Mouse (Mus musculus): ENCODE data around the gene Cpsf6. TPM values are rescaled to one million over a fixed set of nuclear protein-coding genes. Genes with fewer than 3 reads are reported as not detected.

Cpsf6 gene
- polyA plus RNA-seq, 2 experiments = 119 to 144 TPM

- no peak overlapping the region for H3K4me3 ChIP-seq (replicated peaks; ENCODE audit: low read length)
- no peak for TF ChIP-seq POLR2A (IDR thresholded peaks at IDR 0.05; ENCODE audit: borderline replicate concordance, extremely low read depth, insufficient read depth, insufficient read length)
- no peak overlapping the region for H3K9ac ChIP-seq (ENCODE audit: low read depth, low read length, severe bottlenecking)
- no peaks in the 10 kb centered on the region for H3K4me1 ChIP-seq (ENCODE audit: control insufficient read depth, insufficient read depth, low read length)
- no peaks in the 10 kb centered on the region for H3K9me3 ChIP-seq (ENCODE audit: control insufficient read depth, low read length)
- H3K4me2 ChIP-seq (replicated peaks; ENCODE audit: low read depth, low read length, severe bottlenecking) = no peak overlapping the region
- no peaks in the 10 kb centered on the region for H3K36me3 ChIP-seq (ENCODE audit: control insufficient read depth, insufficient read depth, low read length)
- DNase-seq (ENCODE audit: low spot score) (no peak), ATAC-seq (ENCODE audit: low FRiP score, low read depth) (no peak)
- 85% methylated on average over 8 of the region's 8 CpGs for WGBS
- H3K27me3 ChIP-seq (ENCODE audit: control insufficient read depth, insufficient read depth, low read length) = no peaks in the 10 kb centered on the region
- H3K27ac ChIP-seq (replicated peaks; ENCODE audit: low read depth, low read length) = no peak overlapping the region
These were observed 3.3 kb upstream of the Cpsf6 start for GRCm38 (mm10) chr10:117382996-117383550.

- WGBS = 80% methylated on average over 2 of the region's 2 CpGs
- ATAC-seq (ENCODE audit: low FRiP score, low read depth) = no peak
These were observed 2.3 kb upstream of the Cpsf6 start for GRCm38 (mm10) chr10:117382146-117382545.

DNA sequence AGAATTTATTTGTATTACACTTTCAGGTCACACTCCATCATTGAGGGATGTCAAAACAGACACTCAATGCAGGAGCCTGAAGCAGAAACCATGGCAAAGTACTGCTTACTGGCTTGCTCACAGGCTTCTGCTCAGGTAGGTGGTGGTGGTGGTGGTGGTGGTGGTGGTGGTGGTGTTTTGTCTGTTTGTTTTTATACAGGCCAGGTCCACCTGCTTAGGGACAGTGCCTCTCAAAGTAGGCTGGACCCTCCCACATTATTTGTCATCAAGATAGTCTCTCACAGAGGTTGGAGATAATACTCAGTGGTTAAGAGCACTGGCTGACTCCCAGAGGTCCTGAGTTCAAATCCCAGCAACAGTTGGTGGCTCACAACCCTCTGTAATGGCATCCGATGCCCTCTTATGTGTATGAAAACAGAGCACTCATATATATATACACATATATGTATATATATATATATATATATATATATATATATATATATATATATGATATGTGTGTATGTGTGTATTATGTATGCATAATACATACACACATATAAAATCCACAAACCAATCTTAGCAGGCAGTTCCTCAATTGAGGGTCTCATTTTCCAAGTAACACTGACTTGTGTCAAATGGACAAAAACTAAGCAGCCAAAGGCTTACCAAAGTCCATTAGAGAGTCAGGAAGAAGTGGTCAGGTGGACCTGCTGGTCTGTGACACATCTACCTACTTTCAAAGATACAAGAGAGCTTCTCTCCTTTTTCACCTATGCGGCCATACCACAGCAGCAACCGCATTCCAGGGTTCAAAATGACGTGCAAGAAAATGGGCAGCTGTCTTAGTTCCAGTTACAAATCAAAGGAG lies 1.1 kb upstream of the Cpsf6 start:
- 87% methylated on average over 4 of the region's 4 CpGs for WGBS

More at GRCm38 (mm10) chr10:117382146-117382545, 2.3 kb upstream of the Cpsf6 start:
- H3K4me1 ChIP-seq (ENCODE audit: control insufficient read depth, insufficient read depth, low read length) = no peaks in the 10 kb centered on the region
- no peak for DNase-seq (ENCODE audit: low spot score)
- no peaks in the 10 kb centered on the region for H3K27me3 ChIP-seq (ENCODE audit: control insufficient read depth, insufficient read depth, low read length)
- no peaks in the 10 kb centered on the region for H3K9me3 ChIP-seq (ENCODE audit: control insufficient read depth, low read length)
- TF ChIP-seq POLR2A (IDR thresholded peaks at IDR 0.05; ENCODE audit: borderline replicate concordance, extremely low read depth, insufficient read depth, insufficient read length) = no peak
- H3K27ac ChIP-seq (replicated peaks; ENCODE audit: low read depth, low read length) = no peak overlapping the region
- H3K4me3 ChIP-seq (replicated peaks; ENCODE audit: low read length) = no peak overlapping the region
- no peak overlapping the region for H3K4me2 ChIP-seq (replicated peaks; ENCODE audit: low read depth, low read length, severe bottlenecking)
- no peak overlapping the region for H3K9ac ChIP-seq (ENCODE audit: low read depth, low read length, severe bottlenecking)
- H3K36me3 ChIP-seq (ENCODE audit: control insufficient read depth, insufficient read depth, low read length) = no peaks in the 10 kb centered on the region

DNA sequence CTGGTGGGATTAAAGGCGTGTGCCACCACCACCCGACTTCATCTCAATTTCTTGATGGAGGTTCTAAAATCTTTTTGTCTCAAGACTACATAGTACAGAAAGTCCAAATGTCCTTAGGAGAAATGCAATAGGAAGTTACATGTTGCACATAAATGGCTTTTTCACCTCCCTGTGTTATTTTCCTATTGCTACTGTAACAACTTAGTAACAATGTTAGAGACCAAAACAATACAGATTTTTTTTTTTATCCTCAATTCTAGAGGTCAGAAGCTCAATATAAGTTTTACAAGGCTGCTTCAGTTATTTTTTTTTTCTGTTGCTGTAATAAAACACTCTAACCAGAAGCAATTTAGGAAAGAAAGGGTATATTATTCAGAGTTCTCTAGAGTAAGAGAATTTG lies 374 bp downstream of the Cpsf6 start:
- Histone ChIP-seq H3K4me3 (replicated peaks; ENCODE audit: low read length) (no peak overlapping the region), H3K27me3 (ENCODE audit: control insufficient read depth, insufficient read depth, low read length) (no peaks in the 10 kb centered on the region), H3K4me1 (ENCODE audit: control insufficient read depth, insufficient read depth, low read length) (peaks cover 7% of the 10 kb centered on the region; the same call in 1 of the 2 replicates), H3K4me2 (replicated peaks; ENCODE audit: low read depth, low read length, severe bottlenecking) (no peak overlapping the region), H3K9me3 (ENCODE audit: control insufficient read depth, low read length) (no peaks in the 10 kb centered on the region), H3K27ac (replicated peaks; ENCODE audit: low read depth, low read length) (no peak overlapping the region), H3K9ac (ENCODE audit: low read depth, low read length, severe bottlenecking) (no peak overlapping the region), H3K36me3 (ENCODE audit: control insufficient read depth, insufficient read depth, low read length) (no peaks in the 10 kb centered on the region)
- WGBS = 91% methylated on average over 2 of the region's 2 CpGs
- TF ChIP-seq POLR2A (IDR thresholded peaks at IDR 0.05; ENCODE audit: borderline replicate concordance, extremely low read depth, insufficient read depth, insufficient read length) = no peak
- DNase-seq (ENCODE audit: low spot score) = no peak
- no peak for ATAC-seq (ENCODE audit: low FRiP score, low read depth)

More for the DNA sequence above, 1.1 kb upstream of the Cpsf6 start:
- no peaks in the 10 kb centered on the region for H3K27me3 ChIP-seq (ENCODE audit: control insufficient read depth, insufficient read depth, low read length)
- H3K4me2 ChIP-seq (replicated peaks; ENCODE audit: low read depth, low read length, severe bottlenecking) = no peak overlapping the region
- H3K9ac ChIP-seq (ENCODE audit: low read depth, low read length, severe bottlenecking) = no peak overlapping the region
- ATAC-seq (ENCODE audit: low FRiP score, low read depth) (no peak), DNase-seq (ENCODE audit: low spot score) (no peak)
- H3K36me3 ChIP-seq (ENCODE audit: control insufficient read depth, insufficient read depth, low read length) = no peaks in the 10 kb centered on the region
- no peak overlapping the region for H3K27ac ChIP-seq (replicated peaks; ENCODE audit: low read depth, low read length)
- no peak for TF ChIP-seq POLR2A (IDR thresholded peaks at IDR 0.05; ENCODE audit: borderline replicate concordance, extremely low read depth, insufficient read depth, insufficient read length)
- no peaks in the 10 kb centered on the region for H3K9me3 ChIP-seq (ENCODE audit: control insufficient read depth, low read length)
- no peak overlapping the region for H3K4me3 ChIP-seq (replicated peaks; ENCODE audit: low read length)
- H3K4me1 ChIP-seq (ENCODE audit: control insufficient read depth, insufficient read depth, low read length) = no peaks in the 10 kb centered on the region

- ATAC-seq (ENCODE audit: low FRiP score, low read depth) (no peak), DNase-seq (ENCODE audit: low spot score) (no peak)
- H3K4me3 ChIP-seq (replicated peaks; ENCODE audit: low read length) = no peak overlapping the region
- 92% methylated on average over 3 of the region's 3 CpGs for WGBS
- no peak overlapping the region for H3K9ac ChIP-seq (ENCODE audit: low read depth, low read length, severe bottlenecking)
- TF ChIP-seq POLR2A (IDR thresholded peaks at IDR 0.05; ENCODE audit: borderline replicate concordance, extremely low read depth, insufficient read depth, insufficient read length) = no peak
- H3K9me3 ChIP-seq (ENCODE audit: control insufficient read depth, low read length) = no peaks in the 10 kb centered on the region
- no peaks in the 10 kb centered on the region for H3K27me3 ChIP-seq (ENCODE audit: control insufficient read depth, insufficient read depth, low read length)
- no peaks in the 10 kb centered on the region for H3K36me3 ChIP-seq (ENCODE audit: control insufficient read depth, insufficient read depth, low read length)
- no peak overlapping the region for H3K27ac ChIP-seq (replicated peaks; ENCODE audit: low read depth, low read length)
- peaks cover 8% of the 10 kb centered on the region for H3K4me1 ChIP-seq (ENCODE audit: control insufficient read depth, insufficient read depth, low read length)
- no peak overlapping the region for H3K4me2 ChIP-seq (replicated peaks; ENCODE audit: low read depth, low read length, severe bottlenecking)
These were observed 1.2 kb downstream of the Cpsf6 start for GRCm38 (mm10) chr10:117378642-117379041.
